Comparison of ENCODE assay signal across 8 mouse cellular contexts in the genomic region with DNA sequence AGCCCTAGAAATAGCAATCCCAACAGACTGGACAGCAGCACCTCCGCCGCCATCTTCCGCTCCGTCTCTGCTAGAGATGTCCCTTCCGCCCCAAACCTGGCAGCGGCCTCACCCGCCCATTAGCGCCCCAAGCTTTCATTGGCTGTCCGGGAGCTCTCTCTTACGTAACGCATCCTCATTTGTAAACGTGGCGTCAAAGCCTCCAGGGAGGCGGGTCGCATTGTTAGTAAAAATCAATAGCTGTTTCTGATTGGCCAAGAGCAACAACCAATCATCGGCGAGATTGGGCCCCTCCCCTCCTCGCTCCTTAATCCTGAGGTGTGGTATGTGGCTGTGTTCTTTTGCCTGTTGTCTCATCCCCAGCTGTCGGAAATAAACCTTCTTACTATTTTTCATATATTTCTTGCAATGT. TPM values are rescaled to one million over a fixed set of nuclear protein-coding genes. Genes with fewer than 3 reads are reported as not detected.
A peak's percentile ranks its signal among the peaks of the same experiment; 100 is the strongest.
DNase-seq lines count a peak whose midpoint lies in the region; ATAC-seq and TF ChIP-seq lines count a peak whose summit lies in the region.

Os9 (minus strand) TSS at position 66 of the 412 bp plus-strand sequence.

- H3K9me3 ChIP-seq in CH12.LX (replicated peaks; ENCODE audit: low read length): no peaks in the 10 kb centered on the region
- H3K9me3 ChIP-seq in forebrain, embryonic 11.5 days (ENCODE audit: control insufficient read depth, low read length): no peaks in the 10 kb centered on the region
- no peaks in the 10 kb centered on the region for H3K9me3 ChIP-seq in heart, embryonic 16.5 days (replicated peaks; ENCODE audit: control insufficient read depth, low read length)
- no peaks in the 10 kb centered on the region for H3K9me3 ChIP-seq in liver, embryonic 15.5 days (replicated peaks)
- H3K9me3 ChIP-seq in neural tube, embryonic 12.5 days: no peaks in the 10 kb centered on the region

- H3K27ac ChIP-seq in CH12.LX (ENCODE audit: insufficient read depth, low read depth): peak within 1 kb of the TSS; percentile 13
- no peak within 1 kb of the TSS for H3K27ac ChIP-seq in forebrain, embryonic 11.5 days (ENCODE audit: low read depth, low read length)
- no peak within 1 kb of the TSS for H3K27ac ChIP-seq in heart, embryonic 16.5 days (ENCODE audit: low read length)
- H3K27ac ChIP-seq in liver, embryonic 15.5 days (replicated peaks): peak within 1 kb of the TSS; percentile 85
- H3K27ac ChIP-seq in neural tube, embryonic 12.5 days: no peak within 1 kb of the TSS

- WGBS in forebrain, embryonic 11.5 days: under 1% methylated on average over 19 of the region's 19 CpGs
- under 1% methylated on average over 19 of the region's 19 CpGs for WGBS in heart, embryonic 16.5 days
- WGBS in liver, embryonic 15.5 days (ENCODE audit: insufficient replicate concordance): 0% methylated on average over 19 of the region's 19 CpGs
- under 1% methylated on average over 19 of the region's 19 CpGs for WGBS in neural tube, embryonic 12.5 days

- DNase-seq in CH12.LX (ENCODE audit: extremely low read depth): peak; percentile 99
- peak; percentile 97 for DNase-seq in c-Kit-positive CD71-positive TER-119-negative erythroid progenitor cells, embryonic 14.5 days (ENCODE audit: low read depth)
- DNase-seq in forebrain, embryonic 11.5 days (ENCODE audit: low spot score): peak; percentile 97
- peak; percentile 97 to 99 for DNase-seq in kidney, postnatal 36 days
- peak; percentile 98 for DNase-seq in telencephalon, adult 2 months (ENCODE audit: low read depth, low spot score)

- H3K9ac ChIP-seq in CH12.LX (ENCODE audit: insufficient read depth, low read depth): peak within 1 kb of the TSS; percentile 70
- peak within 1 kb of the TSS; percentile 75 for H3K9ac ChIP-seq in forebrain, embryonic 11.5 days (ENCODE audit: low read length)
- peak within 1 kb of the TSS; percentile 91 for H3K9ac ChIP-seq in heart, embryonic 16.5 days (ENCODE audit: low read length)
- H3K9ac ChIP-seq in liver, embryonic 15.5 days: peak within 1 kb of the TSS; percentile 91
- peak within 1 kb of the TSS; percentile 80 for H3K9ac ChIP-seq in neural tube, embryonic 12.5 days

- peak; percentile 84 for TF ChIP-seq POLR2A in CH12.LX (IDR thresholded peaks at IDR 0.05; ENCODE audit: low read depth, low read length)

- H3K4me1 ChIP-seq in CH12.LX (ENCODE audit: control insufficient read depth in 1 of 2, insufficient read depth in 2 of 2): peaks cover 4 to 39% of the 10 kb centered on the region in 2 experiments; a peak in 3 of 4 replicates
- peaks cover 9% of the 10 kb centered on the region; the same call in 1 of the 2 replicates for H3K4me1 ChIP-seq in forebrain, embryonic 11.5 days (replicated peaks; ENCODE audit: control insufficient read depth, insufficient read depth, low read length)
- peaks cover 6% of the 10 kb centered on the region for H3K4me1 ChIP-seq in heart, embryonic 16.5 days (ENCODE audit: control insufficient read depth, insufficient read depth, low read length)
- H3K4me1 ChIP-seq in liver, embryonic 15.5 days (replicated peaks): peaks cover 57% of the 10 kb centered on the region
- peaks cover 18% of the 10 kb centered on the region for H3K4me1 ChIP-seq in neural tube, embryonic 12.5 days

- no peak for TF ChIP-seq RAD21 in CH12.LX (IDR thresholded peaks at IDR 0.05; ENCODE audit: low read depth, low read length)

- peak within 1 kb of the TSS; percentile 86 for H3K4me2 ChIP-seq in CH12.LX (ENCODE audit: insufficient read depth, low read depth, poor library complexity, severe bottlenecking)
- H3K4me2 ChIP-seq in forebrain, embryonic 11.5 days (ENCODE audit: low read depth, low read length, severe bottlenecking): peak within 1 kb of the TSS; percentile 94
- peak within 1 kb of the TSS; percentile 98 for H3K4me2 ChIP-seq in heart, embryonic 16.5 days (ENCODE audit: low read depth, low read length)
- peak within 1 kb of the TSS; percentile 95 for H3K4me2 ChIP-seq in liver, embryonic 15.5 days
- H3K4me2 ChIP-seq in neural tube, embryonic 12.5 days (replicated peaks): peak within 1 kb of the TSS; percentile 96

- peak within 1 kb of the TSS; percentile 91 to 99 (median 98) for H3K4me3 ChIP-seq in CH12.LX (replicated peaks in 1 of 3; ENCODE audit: low read depth in 2 of 3, low read length in 2 of 3, poor library complexity in 1 of 3)
- peak within 1 kb of the TSS; percentile 86 for H3K4me3 ChIP-seq in forebrain, embryonic 11.5 days (ENCODE audit: low read depth, low read length)
- peak within 1 kb of the TSS; percentile 96 for H3K4me3 ChIP-seq in heart, embryonic 16.5 days (ENCODE audit: low read length)
- H3K4me3 ChIP-seq in liver, embryonic 15.5 days (replicated peaks): peak within 1 kb of the TSS; percentile 98
- peak within 1 kb of the TSS; percentile 84 for H3K4me3 ChIP-seq in neural tube, embryonic 12.5 days

- in situ Hi-C loops in CH12.LX (cut with MboI; ENCODE audit: low pct_ligation_motif_present, low pct_unique_long_range_greater_than_20kb, low sequenced_read_pairs): no loop called here

- ATAC-seq in forebrain, embryonic 11.5 days (replicated peaks; ENCODE audit: low FRiP score): peak; percentile 97
- ATAC-seq in heart, embryonic 16.5 days (replicated peaks; ENCODE audit: extremely low read depth, insufficient read depth, low FRiP score): peak; percentile 98
- peak; percentile 93 for ATAC-seq in liver, embryonic 15.5 days (ENCODE audit: insufficient read depth)
- peak; percentile 95 for ATAC-seq in neural tube, embryonic 12.5 days (ENCODE audit: low FRiP score, low read depth)

- no peak for TF ChIP-seq CTCF in CH12.LX (conservative IDR thresholded peaks at IDR 0.05 in 1 of 2, IDR thresholded peaks at IDR 0.05 in 1 of 2; ENCODE audit: low read depth in 2 of 2, low read length in 2 of 2)

- H3K27me3 ChIP-seq in CH12.LX (replicated peaks): no peaks in the 10 kb centered on the region
- no peaks in the 10 kb centered on the region for H3K27me3 ChIP-seq in forebrain, embryonic 11.5 days (ENCODE audit: control insufficient read depth, insufficient read depth, low read length)
- H3K27me3 ChIP-seq in heart, embryonic 16.5 days (ENCODE audit: control insufficient read depth, insufficient read depth, low read length): no peaks in the 10 kb centered on the region
- no peaks in the 10 kb centered on the region for H3K27me3 ChIP-seq in liver, embryonic 15.5 days
- no peaks in the 10 kb centered on the region for H3K27me3 ChIP-seq in neural tube, embryonic 12.5 days (replicated peaks)

- dilution Hi-C loops in CH12.LX (cut with MboI; ENCODE audit: extremely low pct_ligation_motif_present, extremely low pct_unique_long_range_greater_than_20kb, low sequenced_read_pairs): no loop called here

- TF ChIP-seq EP300 in CH12.LX (IDR thresholded peaks at IDR 0.05; ENCODE audit: low read length): no peak

- H3K79me2 ChIP-seq in CH12.LX (replicated peaks; ENCODE audit: control insufficient read depth, extremely low read depth, insufficient read depth, poor library complexity, severe bottlenecking): peaks cover 7% of the 10 kb centered on the region; the same call in 1 of the 2 replicates

- peaks cover 31 to 38% of the 10 kb centered on the region in 2 experiments for H3K36me3 ChIP-seq in CH12.LX (replicated peaks in 1 of 2; ENCODE audit: control insufficient read depth in 1 of 2, insufficient read depth in 1 of 2, low read length in 1 of 2)
- H3K36me3 ChIP-seq in forebrain, embryonic 11.5 days (ENCODE audit: control insufficient read depth, insufficient read depth, low read length): peaks cover 3% of the 10 kb centered on the region; the same call in 1 of the 2 replicates
- peaks cover 13% of the 10 kb centered on the region for H3K36me3 ChIP-seq in heart, embryonic 16.5 days (ENCODE audit: control insufficient read depth, insufficient read depth)
- H3K36me3 ChIP-seq in liver, embryonic 15.5 days (replicated peaks): peaks cover 36% of the 10 kb centered on the region
- H3K36me3 ChIP-seq in neural tube, embryonic 12.5 days: peaks cover 31% of the 10 kb centered on the region

TF ChIP-seq in CH12.LX, 34 proteins besides CTCF, POLR2A, EP300 and RAD21 (continues in another document):
- TF ChIP-seq SIN3A (IDR thresholded peaks at IDR 0.05; ENCODE audit: low read length) (peak; percentile 97), E2F4 (IDR thresholded peaks at IDR 0.05; ENCODE audit: insufficient replicate concordance, low read depth, low read length) (no peak), ETS1 (conservative IDR thresholded peaks at IDR 0.05; ENCODE audit: low read depth, low read length) (no peak), ZC3H11A (IDR thresholded peaks at IDR 0.05; ENCODE audit: low read depth, low read length) (no peak), USF2 (conservative IDR thresholded peaks at IDR 0.05; ENCODE audit: low read depth, low read length) (no peak), MAFK (IDR thresholded peaks at IDR 0.05; ENCODE audit: insufficient replicate concordance, low read length) (no peak), ELF1 (IDR thresholded peaks at IDR 0.05; ENCODE audit: low read depth, low read length) (peak; percentile 100), ZKSCAN1 (IDR thresholded peaks at IDR 0.05; ENCODE audit: borderline replicate concordance, low read depth, low read length) (no peak), POLR2AphosphoS2 (IDR thresholded peaks at IDR 0.05; ENCODE audit: low read depth, low read length) (no peak), RCOR1 (conservative IDR thresholded peaks at IDR 0.05; ENCODE audit: low read depth, low read length) (no peak), USF1 (IDR thresholded peaks at IDR 0.05; ENCODE audit: low read depth, low read length) (no peak), HCFC1 (IDR thresholded peaks at IDR 0.05; ENCODE audit: low read depth, low read length) (peak; percentile 96), MYC (IDR thresholded peaks at IDR 0.05; ENCODE audit: low read depth, low read length) (no peak), MAZ (IDR thresholded peaks at IDR 0.05; ENCODE audit: low read depth, low read length) (peak; percentile 54; the same call in 1 of the 2 replicates), SMC3 (IDR thresholded peaks at IDR 0.05; ENCODE audit: low read depth, low read length) (no peak), JUND (conservative IDR thresholded peaks at IDR 0.05; ENCODE audit: low read depth, low read length) (no peak), MAX (IDR thresholded peaks at IDR 0.05; ENCODE audit: low read length) (no peak), TBP (conservative IDR thresholded peaks at IDR 0.05; ENCODE audit: low read depth, low read length) (peak; percentile 66; the same call in 1 of the 2 replicates), JUN (IDR thresholded peaks at IDR 0.05; ENCODE audit: insufficient read depth, low read depth, low read length) (no peak)

RNA-seq across cellular contexts. Expression of gene Os9, which starts in this region (rescaled TPM):
- total RNA-seq in CH12.LX (2012; rRNA removed) (81.1 and 82.7 TPM in 2 replicates), CH12.LX (2014; rRNA removed) (41.0 and 42.8 TPM in 2 replicates)
- polyA plus RNA-seq in CH12.LX (2012; ENCODE audit: insufficient read length, low read depth): 61.9 and 78.2 TPM in 2 replicates
- polyA plus RNA-seq in forebrain, embryonic 11.5 days (2014; fragmentation: Nextera tagmentation; extraction: Ambion mirVana): 51.1 and 57.9 TPM in 2 replicates
- 55.9 and 57.5 TPM in 2 replicates for polyA plus RNA-seq in heart, embryonic 16.5 days (2015; fragmentation: Nextera tagmentation; extraction: Ambion mirVana)
- 54.0 and 58.1 TPM in 2 replicates for polyA plus RNA-seq in liver, embryonic 15.5 days (2015; fragmentation: Nextera tagmentation; extraction: Ambion mirVana)
- polyA plus RNA-seq in neural tube, embryonic 12.5 days (2016; fragmentation: Nextera tagmentation; extraction: Ambion mirVana): 118 and 123 TPM in 2 replicates

Comparison
In these comparisons a context has a peak if more than half of its experiments do, and no peak if none do; other contexts are left out.
1. H3K27ac ChIP-seq: peak in CH12.LX (single experiment) and liver, embryonic 15.5 days (single experiment); none in forebrain, embryonic 11.5 days (single experiment), heart, embryonic 16.5 days (single experiment) and neural tube, embryonic 12.5 days (single experiment).
2. Peak in every context shown above with its lines, with median percentiles within 50 percentile points of each other: DNase-seq, H3K4me2 ChIP-seq, H3K4me3 ChIP-seq, H3K9ac ChIP-seq and ATAC-seq.